Mouse (Mus musculus): ENCODE measurements around the gene Saa2.
"Not testable (repeated sequence)": the region's sequence is repeated elsewhere in the genome, so short reads cannot be mapped to it uniquely, and the experiment has no call there.

The Saa2 gene

DNA sequence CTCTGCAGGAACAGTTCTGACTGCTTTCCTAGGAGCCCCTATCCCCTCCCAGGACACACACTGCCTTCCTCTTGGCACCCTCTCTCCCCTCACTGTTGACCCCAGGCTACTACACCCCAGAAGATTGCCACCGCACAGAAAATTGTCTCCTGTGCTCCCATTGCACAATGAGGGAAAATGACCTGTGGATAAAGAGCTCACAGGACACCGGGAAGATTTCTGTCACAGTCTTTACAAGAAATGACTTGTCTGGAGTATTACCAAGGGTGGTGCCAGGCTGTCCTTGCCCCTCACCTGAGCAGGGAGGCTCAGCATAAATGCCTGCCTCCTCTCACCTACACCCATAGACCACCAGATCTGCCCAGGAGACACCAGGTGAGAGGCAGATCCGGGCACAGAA is at the start of gene Saa2:
Gene Saa2, plus strand, starts transcription at position 301 of the 400 bp plus-strand sequence.
- DNase-seq (ENCODE audit: low spot score): no peak

DNA sequence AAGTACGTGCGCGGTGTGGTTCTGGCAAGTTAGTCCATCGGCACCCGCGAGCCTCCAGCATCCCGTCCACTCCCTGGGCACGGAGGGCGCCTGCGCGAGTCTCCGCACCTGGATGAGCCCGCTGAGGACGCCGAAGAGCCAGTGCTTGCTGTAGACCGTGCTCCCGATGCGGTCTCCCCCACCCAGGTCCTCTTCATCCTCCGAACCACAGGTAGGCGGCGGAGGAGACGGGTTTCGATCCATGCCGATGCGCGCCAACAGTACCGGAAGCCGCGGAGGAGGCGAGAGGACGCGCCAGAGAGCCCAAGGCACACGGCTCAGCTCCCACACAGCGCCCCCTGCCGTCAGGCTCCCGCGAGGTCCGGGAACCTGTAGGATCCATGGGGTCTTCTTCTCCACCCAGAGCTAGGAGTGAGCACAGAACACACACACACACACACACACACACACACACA is 41.2 kb upstream of the Saa2 start, which contains the start of gene Saal1:
Gene Saal1, minus strand, starts transcription at position 291 of the 455 bp plus-strand sequence.
- peak; percentile 88 for DNase-seq (ENCODE audit: low spot score)

DNA sequence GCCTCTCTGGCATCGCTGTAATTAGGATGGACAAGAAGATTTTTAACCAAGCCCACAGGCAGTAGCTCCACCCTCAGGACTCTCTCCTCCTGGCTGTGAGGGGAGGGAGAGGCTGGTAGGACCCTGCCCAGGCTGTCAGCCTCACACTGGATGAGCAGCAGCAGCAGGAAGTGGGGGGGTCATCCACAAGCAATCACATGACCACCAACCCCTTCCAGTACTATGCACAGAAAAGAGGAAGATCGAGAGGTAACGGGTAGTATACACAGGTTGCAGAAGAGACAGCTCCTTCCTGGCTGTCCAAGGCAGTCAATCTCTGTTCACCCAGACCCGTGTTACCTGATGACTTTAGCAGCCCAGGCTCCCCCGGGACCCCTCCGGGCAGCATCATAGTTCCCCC is 39.3 kb upstream of the Saa2 start:
- no peak for DNase-seq (ENCODE audit: low spot score)

DNA sequence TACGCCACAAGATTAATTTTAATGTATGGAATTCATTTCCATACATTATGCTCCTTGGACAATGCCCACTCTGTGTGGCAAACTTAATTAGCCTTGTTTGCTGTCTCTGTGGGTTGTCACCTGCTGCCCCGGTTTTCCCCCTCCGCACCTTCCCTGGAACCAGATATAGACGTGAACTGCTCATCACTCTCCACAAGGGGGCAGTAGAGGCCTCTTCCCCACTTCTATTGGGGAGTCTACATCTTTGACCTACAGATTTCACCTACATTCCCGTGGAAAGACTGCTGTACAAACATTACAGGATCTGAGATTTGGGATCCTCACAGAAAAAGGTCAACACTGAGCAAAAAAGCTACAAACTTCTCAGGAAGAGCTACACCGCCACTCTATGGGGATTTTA is 37.1 kb upstream of the Saa2 start:
- peak; percentile 71 for DNase-seq (ENCODE audit: low spot score)

DNA sequence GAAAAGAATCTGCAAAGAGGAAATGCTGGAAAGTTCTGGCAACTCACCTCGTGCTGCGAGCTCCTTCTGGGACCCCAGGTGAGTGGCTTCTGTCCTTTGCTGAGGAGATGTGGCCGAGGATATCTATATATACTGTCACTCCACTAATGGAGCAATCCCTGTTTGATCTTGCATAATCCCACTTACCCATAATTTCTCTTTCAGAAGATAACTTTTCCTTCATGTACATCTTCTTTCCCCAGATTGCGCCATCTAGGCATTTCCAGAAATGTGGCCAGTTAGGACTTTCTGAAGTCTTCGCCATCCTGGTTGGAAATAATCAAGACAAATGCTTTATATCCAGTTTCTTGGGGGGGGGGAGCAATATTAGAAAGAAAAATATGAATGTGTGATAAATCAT is 36.0 kb upstream of the Saa2 start, which contains the start of gene Saa3:
Gene Saa3, minus strand, starts transcription at position 101 of the 400 bp plus-strand sequence.
- no peak for DNase-seq (ENCODE audit: low spot score)

DNA sequence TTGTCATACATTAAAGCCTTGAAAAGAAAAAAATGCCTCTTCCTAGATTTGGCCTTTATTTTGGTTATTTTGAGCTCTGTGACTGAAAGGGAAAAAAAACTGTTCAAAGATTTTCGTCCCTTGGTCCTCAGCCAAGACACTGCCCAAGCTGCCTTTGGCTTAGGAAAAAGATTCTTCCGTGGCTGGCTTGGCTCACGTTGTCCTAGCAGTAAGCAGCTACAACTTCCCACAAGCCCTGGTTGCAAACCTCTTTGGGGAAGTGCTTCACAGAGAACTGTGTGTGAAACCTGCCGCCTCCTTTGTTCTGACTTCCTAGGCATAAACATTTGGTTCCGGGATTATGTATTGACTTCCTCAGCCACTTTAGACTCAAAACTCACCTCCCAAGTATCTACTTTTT is 34.7 kb upstream of the Saa2 start:
- DNase-seq (ENCODE audit: low spot score): no peak

DNA sequence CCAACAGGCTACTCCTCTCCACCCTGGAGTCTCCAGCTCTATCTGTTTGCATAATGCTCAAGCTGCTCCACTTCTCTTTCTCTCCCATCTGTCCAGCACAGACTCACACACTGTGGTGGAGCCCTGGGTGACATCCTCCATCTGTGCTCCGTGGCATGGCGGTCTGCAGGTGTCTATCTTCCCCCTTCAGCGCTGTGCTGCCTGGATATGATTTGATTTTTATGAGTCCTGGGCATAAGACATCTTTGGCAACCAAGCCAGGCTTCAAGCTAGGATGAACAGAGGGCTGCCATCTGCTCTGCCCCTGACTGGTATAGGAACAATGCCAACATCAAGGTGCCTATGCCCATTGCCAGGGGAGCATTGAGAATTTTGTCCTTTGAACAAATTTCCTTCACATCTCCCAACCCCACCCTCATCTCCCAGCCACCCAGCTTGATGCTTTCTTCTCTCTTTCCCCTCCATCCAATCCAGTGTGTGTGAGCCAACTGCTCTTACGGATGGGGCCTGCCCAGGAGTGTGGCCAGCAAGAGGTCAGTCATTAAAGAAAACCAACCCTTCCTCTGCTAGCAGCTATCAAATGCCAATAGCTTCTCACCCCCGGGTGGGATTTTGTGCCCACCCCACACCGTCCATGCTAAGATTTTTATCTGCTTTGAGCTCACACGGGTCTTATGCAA is 32.9 kb upstream of the Saa2 start:
- DNase-seq (ENCODE audit: low spot score): no peak

DNA sequence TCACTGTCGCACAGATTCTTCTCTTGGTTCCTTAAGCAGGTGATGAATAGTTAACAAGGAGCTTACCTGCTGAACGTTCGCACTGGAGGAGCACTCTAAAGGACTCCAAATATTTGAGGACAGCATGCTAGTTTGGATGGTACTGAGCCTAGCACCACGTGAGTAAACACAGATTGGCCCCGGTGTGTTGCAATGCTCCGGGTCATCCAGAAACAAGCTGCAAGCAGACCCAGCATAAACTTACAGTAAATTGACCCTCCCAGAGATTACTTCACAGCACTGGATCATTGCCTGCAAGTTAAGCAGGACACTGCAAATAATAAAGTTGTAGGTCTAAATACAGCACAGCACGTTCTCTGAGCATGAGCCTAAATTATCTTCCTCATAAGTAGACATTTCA is 32.1 kb upstream of the Saa2 start:
- no peak for DNase-seq (ENCODE audit: low spot score)

DNA sequence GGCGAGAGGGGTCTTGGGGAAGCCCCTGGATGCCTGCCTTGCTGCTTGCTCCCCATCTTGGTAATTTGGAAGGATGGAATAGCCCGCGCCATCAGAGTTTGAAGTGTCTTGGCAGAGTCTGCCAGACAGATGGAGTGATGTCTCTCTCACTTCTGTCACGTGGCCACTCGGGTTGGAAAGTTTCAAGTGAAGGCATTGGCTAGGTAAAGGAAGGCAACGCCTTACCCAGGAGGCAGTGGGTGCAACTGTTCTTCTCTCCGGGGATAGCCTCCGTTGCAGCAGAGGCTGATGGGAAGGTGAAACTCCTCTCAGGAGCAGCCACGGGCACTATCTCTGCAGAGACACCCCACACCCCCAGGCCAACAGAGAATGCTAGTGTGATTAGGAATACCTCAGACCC is 31.1 kb upstream of the Saa2 start:
- DNase-seq (ENCODE audit: low spot score): no peak

DNA sequence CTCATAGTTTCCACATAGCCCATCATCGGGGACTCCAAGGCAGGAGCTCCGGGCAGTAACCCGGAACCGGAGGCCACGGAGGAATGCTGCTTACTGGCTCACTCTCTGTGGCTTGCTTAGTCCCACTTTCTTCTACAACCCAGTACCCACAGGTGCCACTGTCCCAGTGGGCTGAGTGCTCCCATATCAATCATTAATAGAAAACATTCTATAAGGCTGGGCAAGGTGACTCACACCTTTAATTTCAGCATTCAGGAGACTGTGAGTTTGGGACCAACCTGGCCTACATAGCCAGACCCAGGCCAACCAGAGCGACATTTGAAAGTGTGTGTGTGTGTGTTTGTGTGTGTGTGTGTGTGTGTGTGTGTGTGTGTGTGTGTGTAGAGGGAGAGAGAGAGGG is 28.2 kb upstream of the Saa2 start:
- DNase-seq (ENCODE audit: low spot score): no peak

DNA sequence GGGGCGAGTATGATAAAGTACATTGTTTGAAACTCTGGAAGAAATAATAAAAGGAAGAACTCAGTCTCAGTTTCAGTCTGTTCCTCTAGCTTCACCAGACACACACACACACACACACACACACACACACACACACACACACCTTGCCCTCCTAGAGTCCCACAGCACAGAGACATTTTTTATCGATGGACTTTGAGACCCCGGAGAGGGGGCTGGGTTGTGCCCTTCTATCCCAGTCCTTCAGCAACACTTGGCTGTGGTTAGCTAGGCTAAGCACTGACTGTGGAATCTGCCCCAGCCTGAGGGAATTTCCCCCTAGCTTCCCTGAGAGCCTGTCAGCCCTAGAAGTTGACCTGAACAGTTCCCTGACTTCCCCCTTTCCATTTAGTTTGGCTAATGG is 27.7 kb upstream of the Saa2 start:
- no peak for DNase-seq (ENCODE audit: low spot score)

DNA sequence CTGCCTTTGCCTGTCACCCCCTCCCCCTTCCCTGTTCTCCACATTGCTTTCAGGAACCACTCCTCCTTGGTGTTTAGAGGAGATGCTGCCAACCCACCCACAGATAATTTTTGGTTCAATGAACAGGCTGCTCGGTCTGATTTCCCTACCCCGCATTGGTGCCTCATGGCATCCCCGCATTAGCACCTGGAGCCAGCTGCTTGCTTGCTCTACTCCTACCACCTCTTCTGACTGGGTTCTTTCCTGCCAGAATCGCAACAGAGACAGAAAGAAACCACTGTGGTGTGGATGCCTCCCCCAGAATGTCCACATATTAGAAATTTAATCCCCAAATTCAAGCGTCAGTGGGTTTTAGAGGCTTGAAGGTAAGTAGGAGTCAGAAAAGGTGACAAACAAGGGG is 27.2 kb upstream of the Saa2 start:
- DNase-seq (ENCODE audit: low spot score): no peak

DNA sequence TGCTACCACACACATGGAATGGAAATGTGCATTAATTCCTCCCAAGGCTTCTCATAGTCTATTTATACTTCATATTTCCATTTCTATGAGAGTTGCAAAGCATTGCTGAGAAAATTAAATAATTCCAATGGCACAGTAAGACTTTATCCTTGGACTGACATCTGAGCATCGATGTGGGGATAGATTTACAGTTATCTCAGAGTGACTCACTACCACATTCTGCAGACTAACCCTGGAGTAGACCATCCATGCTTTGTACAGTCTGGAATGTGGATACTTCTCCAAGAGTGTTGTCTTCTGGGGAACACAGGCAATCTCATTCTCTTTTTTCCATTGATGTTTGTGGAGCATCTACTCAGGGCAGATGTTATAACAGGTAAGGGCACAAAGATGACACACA is 24.0 kb upstream of the Saa2 start:
- no peak for DNase-seq (ENCODE audit: low spot score)

DNA sequence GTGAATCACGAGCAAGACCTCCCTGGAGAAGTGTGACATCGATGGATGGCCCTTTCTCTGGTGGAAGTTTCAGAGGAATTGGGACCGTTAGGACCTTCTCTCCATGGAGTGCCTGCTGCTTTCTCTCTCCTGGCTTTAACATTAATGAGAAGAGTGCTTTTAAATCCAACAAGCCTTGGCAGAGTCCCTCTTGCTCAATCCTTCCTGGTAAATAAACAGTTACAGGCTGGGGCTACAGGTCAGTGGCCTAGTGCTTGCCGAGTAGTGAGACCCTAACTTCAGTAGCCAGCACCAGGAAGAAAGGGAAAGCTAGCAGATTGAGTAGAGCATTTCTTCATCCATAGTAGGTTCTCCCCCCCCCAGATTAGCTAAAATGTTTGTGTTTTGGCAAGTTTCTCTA is 19.1 kb upstream of the Saa2 start, which contains the start of gene Saa4:
Gene Saa4, minus strand, starts transcription at position 146 of the 400 bp plus-strand sequence.
- no peak for DNase-seq (ENCODE audit: low spot score)

DNA sequence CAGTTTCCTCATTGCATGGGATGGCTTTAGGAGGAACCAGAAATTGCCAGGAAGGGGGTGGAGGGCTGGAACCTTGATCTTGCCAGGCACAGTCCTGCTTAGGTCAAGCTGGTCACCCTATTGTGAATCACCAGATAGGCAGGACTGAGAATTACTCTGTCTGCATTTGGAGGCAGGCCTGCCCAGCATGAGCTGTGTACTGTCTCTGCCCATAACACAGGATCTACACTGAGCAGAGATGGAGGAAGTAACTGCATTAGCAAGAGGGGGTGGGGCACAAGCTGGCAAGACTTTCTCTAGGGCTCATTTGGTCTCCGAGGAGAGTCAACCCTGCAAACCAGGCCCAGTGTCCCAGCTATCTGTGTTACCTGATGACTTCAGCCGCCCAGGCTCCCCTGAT is 16.6 kb upstream of the Saa2 start:
- no peak for DNase-seq (ENCODE audit: low spot score)

DNA sequence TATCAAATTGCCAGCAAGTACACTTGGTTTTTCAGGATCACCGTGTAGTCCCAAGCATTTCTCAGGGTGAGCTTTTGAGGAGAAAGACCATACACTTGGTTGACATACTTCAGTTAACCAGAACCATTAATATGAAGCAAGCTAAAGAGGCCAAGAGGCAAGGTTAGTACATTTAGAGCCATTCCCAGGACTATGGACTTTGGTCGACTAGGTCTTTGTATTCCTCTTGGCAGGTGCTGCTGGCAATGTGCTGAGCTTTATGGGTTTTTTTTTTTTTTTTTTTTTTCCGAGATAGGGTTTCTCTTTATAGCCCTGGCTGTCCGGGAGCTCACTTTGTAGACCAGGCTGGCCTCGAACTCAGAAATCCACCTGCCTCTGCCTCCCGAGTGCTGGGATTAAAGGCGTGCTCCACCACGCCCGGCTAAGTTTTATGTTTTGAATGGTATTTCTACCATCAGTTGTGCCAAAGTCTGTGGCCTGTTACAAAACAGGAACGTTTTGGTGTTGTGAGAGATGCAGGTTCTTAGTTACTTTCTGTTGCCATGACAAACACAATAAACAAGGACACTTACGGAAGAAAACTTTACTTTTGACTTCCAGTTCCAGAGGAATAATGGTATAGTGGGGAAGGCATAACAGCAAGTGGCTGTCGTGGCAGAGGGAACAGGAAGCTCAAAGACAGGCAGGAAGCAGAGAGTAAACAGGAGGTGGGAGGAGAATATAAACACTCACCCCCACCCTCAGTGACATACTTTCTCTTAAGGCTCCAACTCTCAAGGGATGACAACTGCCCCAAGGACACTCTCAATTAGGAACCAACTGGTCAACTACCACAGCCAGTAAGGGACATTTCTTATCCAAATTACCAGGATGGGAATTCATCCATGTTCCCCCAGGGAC is 12.8 kb upstream of the Saa2 start:
- no peak for DNase-seq (ENCODE audit: low spot score)

DNA sequence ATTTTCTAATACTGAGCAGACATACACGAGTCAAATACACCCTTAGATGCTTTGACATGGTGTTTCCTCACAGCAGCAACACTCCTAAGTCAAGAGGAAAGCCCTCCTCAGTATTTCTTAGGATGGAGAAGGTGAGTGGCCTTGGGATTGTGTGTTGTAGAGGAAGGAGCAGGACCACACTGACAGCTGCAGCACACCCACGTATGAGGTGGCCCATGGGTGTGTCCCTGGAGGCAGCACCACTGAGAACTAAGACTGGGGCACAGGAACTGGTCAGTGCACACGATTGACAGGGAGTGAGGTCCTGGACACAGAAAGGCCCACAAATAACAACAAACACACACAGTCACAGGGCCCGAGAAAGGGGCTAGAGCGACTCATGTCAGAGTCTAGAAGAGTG is 11.5 kb upstream of the Saa2 start:
- not testable (repeated sequence) for DNase-seq (ENCODE audit: low spot score)

DNA sequence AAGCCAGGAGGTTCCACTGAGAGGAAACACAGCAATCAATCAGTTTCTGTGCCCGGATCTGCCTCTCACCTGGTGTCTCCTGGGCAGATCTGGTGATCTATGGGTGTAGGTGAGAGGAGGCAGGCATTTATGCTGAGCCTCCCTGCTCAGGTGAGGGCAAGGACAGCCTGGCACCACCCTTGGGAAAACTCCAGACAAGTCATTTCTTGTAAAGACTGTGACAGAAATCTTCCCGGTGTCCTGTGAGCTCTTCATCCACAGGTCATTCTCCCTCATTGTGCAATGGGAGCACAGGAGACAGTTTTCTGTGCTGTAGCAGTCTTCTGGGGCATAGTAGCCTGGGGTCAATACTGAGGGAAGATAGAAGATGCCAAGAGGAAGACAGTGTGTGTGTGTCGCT is 8.7 kb upstream of the Saa2 start, which contains the start of gene Saa1:
Gene Saa1, minus strand, starts transcription at position 101 of the 400 bp plus-strand sequence.
- DNase-seq (ENCODE audit: low spot score): not testable (repeated sequence)

DNA sequence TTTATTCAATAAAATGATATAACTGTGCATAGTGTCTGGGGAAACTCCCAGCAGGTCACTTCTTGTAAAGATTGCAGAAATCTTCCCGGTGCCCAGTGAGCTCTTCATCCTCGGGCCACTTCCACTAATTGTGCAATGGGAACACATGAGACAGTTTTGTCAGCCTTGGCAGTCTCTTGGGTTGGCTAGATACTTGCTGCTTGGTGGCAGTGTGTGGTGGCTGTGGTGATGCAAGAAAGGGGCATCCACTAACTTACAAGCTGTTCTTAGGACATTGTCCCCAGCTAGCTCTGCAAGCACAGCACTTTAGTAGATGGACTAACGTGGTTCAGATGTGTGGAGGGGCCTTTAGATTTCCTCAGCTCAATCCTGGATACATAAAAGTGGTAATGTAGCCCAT is 5.8 kb upstream of the Saa2 start:
- DNase-seq (ENCODE audit: low spot score): no peak

DNA sequence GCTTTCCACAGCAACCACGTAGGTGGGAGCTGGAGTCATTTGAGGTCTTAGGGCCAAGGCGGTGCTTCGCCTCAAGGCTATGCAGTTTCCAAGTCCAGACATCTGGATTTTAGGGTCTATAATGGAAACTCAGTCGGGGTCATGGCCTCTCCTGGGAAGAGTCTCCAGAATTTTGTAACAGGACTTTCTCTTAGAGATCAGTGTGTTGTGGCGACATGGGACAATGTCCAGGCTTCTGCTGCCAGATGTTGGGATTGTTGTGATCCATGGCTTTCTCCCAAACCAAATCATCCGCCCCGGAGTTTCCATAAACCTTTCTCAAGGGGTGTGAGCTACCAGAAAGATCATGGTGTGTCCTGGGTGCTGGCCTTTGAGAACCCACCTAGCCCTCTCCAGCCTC is 5.2 kb upstream of the Saa2 start:
- no peak for DNase-seq (ENCODE audit: low spot score)

DNA sequence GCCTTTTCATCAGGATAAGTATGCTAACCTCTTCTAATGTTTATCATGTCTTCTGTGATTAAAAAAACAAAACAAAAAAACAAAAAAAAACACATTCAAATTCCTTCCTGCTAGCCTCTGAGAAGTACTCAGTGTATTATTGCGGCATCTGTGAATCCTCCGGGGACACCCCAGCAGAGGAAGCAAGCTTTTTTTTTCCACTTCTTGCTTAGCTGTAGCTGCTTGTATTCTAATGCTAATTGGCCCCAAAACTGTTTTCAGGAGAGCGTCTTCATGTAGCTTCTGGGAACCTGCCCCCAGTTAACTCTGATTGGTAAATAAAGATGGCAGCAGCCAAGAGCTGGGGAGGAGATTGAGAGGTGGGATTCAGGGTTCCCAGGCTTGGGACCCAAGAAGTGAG is 3.1 kb upstream of the Saa2 start:
- no peak for DNase-seq (ENCODE audit: low spot score)

DNA sequence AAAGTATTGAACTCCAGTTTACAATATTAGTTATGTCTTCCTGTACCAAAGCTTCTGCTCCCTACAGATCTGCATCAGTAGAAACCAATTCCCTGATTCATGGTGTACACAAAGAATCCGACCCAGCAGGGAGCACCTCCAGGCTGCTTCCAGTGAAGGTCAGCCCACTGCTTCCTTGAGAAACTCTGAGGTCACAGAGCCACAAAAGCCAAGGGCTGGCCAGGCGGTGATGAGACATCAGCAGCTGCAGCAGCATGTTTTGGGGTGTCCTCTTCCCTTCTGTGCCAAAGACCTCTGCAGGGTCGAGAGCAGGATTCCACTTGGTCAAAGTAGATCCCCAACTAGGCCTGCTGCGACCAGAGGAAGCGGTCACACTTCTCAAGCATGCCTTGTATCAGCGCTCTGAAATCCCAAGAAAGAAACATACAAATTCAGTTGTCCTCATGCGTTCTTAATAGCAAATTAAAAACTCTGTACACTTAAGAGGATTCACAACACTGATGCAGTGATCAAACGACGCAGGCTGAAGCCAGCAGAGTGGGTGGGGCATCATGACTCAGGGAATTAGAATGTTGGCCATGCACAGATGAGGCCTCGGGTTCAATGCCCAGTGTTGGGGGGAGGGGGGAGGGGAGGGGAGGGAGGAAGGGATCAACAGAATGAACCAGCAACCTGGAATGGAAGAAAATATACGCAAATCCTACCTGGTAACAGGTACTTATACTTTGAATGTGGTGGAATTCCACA is 9.6 kb downstream of the Saa2 start:
- DNase-seq (ENCODE audit: low spot score): peak; percentile 10
